Mouse (Mus musculus): Measurements from ENCODE around the gene Birc7.

The Birc7 gene

GRCm38 (mm10) chr2:180981133-180981532 lies 52.3 kb downstream of the Birc7 start:
- peak; percentile 77 for DNase-seq
